Mouse (Mus musculus): ENCODE measurements around the gene Syt3. TPM values are rescaled to one million over a fixed set of nuclear protein-coding genes. Genes with fewer than 3 reads are reported as not detected.

Gene Syt3
- total RNA-seq (2014; fragmentation: Nextera tagmentation) (1.1 TPM in 1 of 2 replicates, not detected in the other), total RNA-seq (2017) (0.15 TPM in 1 of 2 replicates, not detected in the other)

- ATAC-seq (replicated peaks; ENCODE audit: poor library complexity, severe bottlenecking), result peak; percentile 81
These were observed at the start of gene Syt3 for GRCm38 (mm10) chr7:44383980-44384715. Gene Syt3 (plus strand): TSS chr7:44384102.

DNA sequence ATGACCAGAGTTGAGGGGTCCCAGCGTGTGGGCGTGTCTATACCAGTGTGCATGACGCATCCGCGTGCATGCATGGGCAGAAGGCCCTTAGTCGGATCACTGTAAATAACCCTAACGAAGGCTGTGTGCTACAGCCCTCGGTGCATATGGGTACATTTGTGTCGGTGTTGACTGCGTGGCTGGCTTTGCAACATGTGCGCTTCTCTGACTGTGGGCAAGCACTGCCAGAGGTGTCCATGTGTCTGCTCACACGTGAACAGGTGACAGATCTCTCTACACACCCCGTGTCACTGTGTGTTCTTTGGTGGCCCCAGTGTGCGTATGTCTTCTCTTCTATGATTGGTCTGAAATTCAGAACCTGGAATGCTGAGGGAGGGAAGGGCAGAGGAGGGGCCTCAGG, 49.8 kb upstream of the Syt3 start:
- no peak for ATAC-seq (replicated peaks; ENCODE audit: poor library complexity, severe bottlenecking)

- peak; percentile 78 for ATAC-seq (replicated peaks; ENCODE audit: poor library complexity, severe bottlenecking)
These were observed 48.6 kb upstream of the Syt3 start for GRCm38 (mm10) chr7:44335031-44335878.

- no peak for ATAC-seq (replicated peaks; ENCODE audit: poor library complexity, severe bottlenecking)
These were observed 47.6 kb upstream of the Syt3 start for GRCm38 (mm10) chr7:44336046-44337021.

GRCm38 (mm10) chr7:44337121-44337849, 46.6 kb upstream of the Syt3 start:
- ATAC-seq (replicated peaks; ENCODE audit: poor library complexity, severe bottlenecking), result no peak

DNA sequence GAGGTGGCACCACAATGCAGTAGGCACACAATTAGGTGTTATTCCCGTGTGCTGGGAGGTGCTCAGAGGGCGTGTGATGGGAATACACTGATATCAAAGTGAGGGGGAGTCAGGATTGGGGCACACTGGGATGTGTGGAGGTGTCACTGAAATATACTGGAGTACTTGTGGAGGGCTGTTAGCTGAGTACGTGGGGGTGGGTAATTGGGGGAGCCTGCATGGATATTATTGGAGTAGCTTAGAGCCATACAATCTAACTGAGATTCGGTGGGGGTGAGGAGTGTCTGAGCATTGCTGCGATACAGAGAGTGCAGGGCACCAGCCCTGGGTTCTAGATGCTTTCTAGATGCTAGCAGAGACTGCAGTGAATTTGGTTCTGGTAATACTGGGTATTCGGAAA, 43.7 kb upstream of the Syt3 start:
- no peak for ATAC-seq (replicated peaks; ENCODE audit: poor library complexity, severe bottlenecking)

- ATAC-seq (replicated peaks; ENCODE audit: poor library complexity, severe bottlenecking), result no peak
These were observed 42.8 kb upstream of the Syt3 start for GRCm38 (mm10) chr7:44341119-44341518.

- ATAC-seq (replicated peaks; ENCODE audit: poor library complexity, severe bottlenecking), result no peak
These were observed 42.2 kb upstream of the Syt3 start for GRCm38 (mm10) chr7:44341714-44342113.

DNA sequence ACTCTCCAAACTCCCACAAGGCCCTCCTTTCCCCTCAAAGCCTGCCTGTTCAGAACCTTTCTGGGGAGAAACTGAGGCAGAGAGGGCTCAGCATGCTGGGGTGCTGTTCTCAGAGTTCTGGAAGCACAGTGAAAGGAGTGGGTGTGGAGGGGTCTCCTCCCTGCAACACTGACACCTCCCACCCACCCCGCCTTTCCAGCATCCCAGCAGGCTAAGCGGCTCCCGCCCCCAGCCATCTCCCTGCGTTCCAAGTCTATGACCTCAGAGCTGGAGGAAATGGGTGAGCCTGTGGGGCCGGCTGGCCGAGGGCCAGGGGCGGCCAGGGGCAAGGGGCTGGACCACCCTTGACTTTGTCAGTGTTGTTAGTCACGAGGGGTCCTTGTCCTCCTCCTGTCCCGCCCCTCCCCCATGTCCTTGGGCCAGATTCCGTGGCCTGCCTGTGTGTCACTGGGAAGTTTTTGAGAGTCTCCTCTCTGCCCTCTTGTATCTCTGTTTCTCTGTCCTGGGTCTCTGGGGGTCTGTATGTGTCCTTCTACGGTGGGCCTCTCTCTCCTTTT, 40.4 kb upstream of the Syt3 start:
- ATAC-seq (replicated peaks; ENCODE audit: poor library complexity, severe bottlenecking), result no peak

DNA sequence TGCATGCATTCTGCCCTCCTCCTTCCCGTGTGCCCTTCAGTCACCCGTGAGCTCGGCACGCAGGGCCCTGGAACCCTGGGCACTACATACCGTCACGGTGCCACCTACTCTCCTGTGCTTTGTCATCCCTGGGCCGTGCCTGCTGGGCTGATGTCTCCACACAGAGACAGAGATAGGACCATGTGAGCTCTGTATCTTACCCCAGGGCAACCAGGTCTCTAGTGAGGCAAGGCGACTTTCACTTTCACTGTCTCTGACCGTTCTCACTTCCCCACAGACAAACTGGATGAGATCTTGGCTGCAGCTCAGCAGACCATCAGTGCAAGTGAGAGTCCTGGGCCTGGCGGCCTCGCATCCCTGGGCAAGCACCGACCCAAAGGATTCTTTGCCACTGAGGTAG, 39.3 kb upstream of the Syt3 start:
- peak; percentile 91 for ATAC-seq (replicated peaks; ENCODE audit: poor library complexity, severe bottlenecking)

- peak; percentile 31 for ATAC-seq (replicated peaks; ENCODE audit: poor library complexity, severe bottlenecking)
These were observed 34.9 kb upstream of the Syt3 start for GRCm38 (mm10) chr7:44349043-44349442.

GRCm38 (mm10) chr7:44350957-44351711, 32.8 kb upstream of the Syt3 start:
- ATAC-seq (replicated peaks; ENCODE audit: poor library complexity, severe bottlenecking), result peak; percentile 71

DNA sequence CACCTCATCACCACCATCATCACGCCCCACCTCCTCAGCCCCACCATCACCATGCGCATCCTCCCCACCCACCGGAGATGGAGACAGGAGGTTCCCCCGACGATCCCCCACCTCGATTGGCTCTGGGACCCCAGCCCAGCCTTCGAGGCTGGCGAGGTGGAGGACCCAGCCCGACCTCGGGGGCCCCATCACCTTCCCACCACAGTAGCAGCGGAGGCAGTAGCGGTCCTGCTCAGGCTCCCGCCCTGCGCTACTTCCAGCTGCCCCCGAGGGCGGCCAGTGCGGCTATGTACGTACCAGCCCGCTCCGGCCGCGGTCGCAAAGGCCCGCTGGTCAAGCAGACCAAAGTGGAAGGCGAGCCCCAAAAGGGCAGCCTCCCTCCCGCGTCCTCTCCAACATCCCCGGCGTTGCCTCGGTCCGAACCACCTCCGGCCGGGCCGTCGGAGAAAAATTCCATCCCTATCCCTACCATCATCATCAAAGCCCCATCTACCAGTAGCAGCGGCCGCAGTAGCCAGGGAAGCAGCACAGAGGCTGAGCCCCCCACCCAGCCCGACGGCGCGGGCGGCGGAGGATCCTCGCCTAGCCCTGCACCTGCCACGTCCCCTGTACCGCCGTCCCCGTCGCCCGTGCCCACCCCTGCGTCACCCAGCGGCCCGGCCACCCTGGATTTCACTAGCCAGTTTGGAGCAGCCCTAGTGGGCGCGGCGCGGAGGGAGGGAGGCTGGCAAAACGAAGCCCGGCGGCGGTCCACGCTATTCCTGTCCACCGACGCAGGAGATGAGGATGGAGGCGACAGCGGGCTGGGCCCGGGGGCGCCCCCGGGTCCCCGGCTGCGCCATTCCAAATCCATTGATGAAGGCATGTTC, 31.8 kb upstream of the Syt3 start:
- no peak for ATAC-seq (replicated peaks; ENCODE audit: poor library complexity, severe bottlenecking)

GRCm38 (mm10) chr7:44352750-44353600, 30.9 kb upstream of the Syt3 start:
- ATAC-seq (replicated peaks; ENCODE audit: poor library complexity, severe bottlenecking), result no peak

DNA sequence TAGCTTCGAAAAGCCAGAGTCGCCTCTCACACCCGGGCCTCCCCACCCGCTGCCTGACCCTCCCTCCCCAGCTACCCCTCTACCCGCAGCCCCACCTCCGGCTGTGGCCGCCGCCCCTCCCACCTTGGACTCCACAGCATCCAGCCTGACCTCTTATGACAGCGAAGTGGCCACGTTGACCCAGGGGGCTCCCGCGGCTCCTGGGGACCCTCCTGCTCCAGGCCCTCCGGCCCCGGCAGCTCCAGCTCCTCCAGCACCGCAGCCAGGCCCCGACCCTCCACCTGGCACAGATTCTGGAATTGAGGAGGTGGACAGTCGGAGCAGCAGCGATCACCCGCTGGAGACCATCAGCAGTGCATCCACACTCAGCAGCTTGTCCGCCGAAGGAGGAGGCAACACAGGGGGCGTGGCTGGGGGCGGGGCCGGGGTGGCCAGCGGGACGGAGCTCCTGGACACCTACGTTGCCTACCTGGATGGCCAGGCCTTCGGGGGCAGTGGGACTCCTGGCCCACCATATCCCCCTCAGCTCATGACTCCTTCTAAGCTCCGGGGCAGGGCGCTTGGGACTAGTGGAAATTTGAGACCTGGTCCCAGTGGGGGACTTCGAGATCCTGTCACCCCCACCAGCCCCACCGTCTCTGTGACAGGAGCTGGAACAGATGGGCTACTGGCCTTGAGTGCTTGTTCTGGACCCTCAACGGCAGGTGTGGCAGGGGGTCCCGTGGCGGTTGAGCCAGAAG, 30.1 kb upstream of the Syt3 start:
- no peak for ATAC-seq (replicated peaks; ENCODE audit: poor library complexity, severe bottlenecking)

- no peak for ATAC-seq (replicated peaks; ENCODE audit: poor library complexity, severe bottlenecking)
These were observed 28.5 kb upstream of the Syt3 start for GRCm38 (mm10) chr7:44355411-44355810.

All from granulocyte monocyte progenitor cell, adult 5-6 weeks (primary cell).